Mouse (Mus musculus) hindbrain, embryonic 16.5 days (tissue): ENCODE measurements around the gene Rb1. TPM values are rescaled to one million over a fixed set of nuclear protein-coding genes. Genes with fewer than 3 reads are reported as not detected.

Experiments used
- ATAC-seq: fragments of 200-750 bp; cut with Nextera tagmentation; 2 replicates; pipeline ENCODE4 v1.8.0; 2017; ENCODE audit warnings: moderate TSS enrichment, moderate library complexity
- H3K27ac ChIP-seq: fragments of 300-500 bp; sonication (generic); 2 replicates; pipeline ENCODE4 v1.5.1; 2014; ENCODE audit warnings: low read depth, mild to moderate bottlenecking, control low read depth, low read length, moderate library complexity
- H3K27me3 ChIP-seq: fragments of 300-500 bp; sonication (generic); replicated peaks from 2 replicates; pipeline ENCODE4 v1.6.1; 2014; ENCODE audit warnings: low read length; ENCODE audit not compliant: control insufficient read depth, insufficient read depth
- H3K36me3 ChIP-seq: fragments of 300-500 bp; sonication (generic); 2 replicates; pipeline ENCODE4 v1.6.1; 2014; ENCODE audit warnings: mild to moderate bottlenecking, low read length, moderate library complexity, mixed read lengths; ENCODE audit not compliant: control insufficient read depth, insufficient read depth
- H3K4me1 ChIP-seq: fragments of 300-500 bp; sonication (generic); 2 replicates; pipeline ENCODE4 v1.6.1; 2014; ENCODE audit warnings: low read depth, low read length; ENCODE audit not compliant: control insufficient read depth, insufficient read depth
- H3K4me2 ChIP-seq: fragments of 300-500 bp; sonication (generic); 2 replicates; pipeline ENCODE4 v1.6.1; 2014; ENCODE audit warnings: mild to moderate bottlenecking, low read length, control low read depth, moderate library complexity
- H3K4me3 ChIP-seq: fragments of 300-500 bp; sonication (generic); 2 replicates; pipeline ENCODE4 v1.5.1; 2014; ENCODE audit warnings: mild to moderate bottlenecking, low read length, control low read depth, moderate library complexity
- H3K9ac ChIP-seq: fragments of 300-500 bp; sonication (generic); 2 replicates; pipeline ENCODE4 v1.6.1; 2014; ENCODE audit warnings: low read depth, mild to moderate bottlenecking, control low read depth, low read length, moderate library complexity
- H3K9me3 ChIP-seq: fragments of 300-500 bp; sonication (generic); 2 replicates; pipeline ENCODE4 v1.6.1; 2014; ENCODE audit warnings: mild to moderate bottlenecking, low read length, moderate library complexity; ENCODE audit not compliant: control insufficient read depth
- WGBS: fragments of 180-500 bp; shearing (Covaris S2); extraction: QIAGEN DNeasy Blood & Tissue Kit; methylation state at CpG from one replicate; pipeline ENCODE4 v1.1.7; 2014; 5-methylcytosine and 5-hydroxymethylcytosine counted together
- polyA plus RNA-seq: library from polyadenylated mRNA; unstranded; fragments of >200 nt; fragmentation: Nextera tagmentation; extraction: Ambion mirVana; gene quantifications from 2 replicates; pipeline ENCODE4 v1.2.1, GENCODE M21; 2015

The Rb1 gene
- 20.4 and 22.3 TPM in 2 replicates for polyA plus RNA-seq

DNA sequence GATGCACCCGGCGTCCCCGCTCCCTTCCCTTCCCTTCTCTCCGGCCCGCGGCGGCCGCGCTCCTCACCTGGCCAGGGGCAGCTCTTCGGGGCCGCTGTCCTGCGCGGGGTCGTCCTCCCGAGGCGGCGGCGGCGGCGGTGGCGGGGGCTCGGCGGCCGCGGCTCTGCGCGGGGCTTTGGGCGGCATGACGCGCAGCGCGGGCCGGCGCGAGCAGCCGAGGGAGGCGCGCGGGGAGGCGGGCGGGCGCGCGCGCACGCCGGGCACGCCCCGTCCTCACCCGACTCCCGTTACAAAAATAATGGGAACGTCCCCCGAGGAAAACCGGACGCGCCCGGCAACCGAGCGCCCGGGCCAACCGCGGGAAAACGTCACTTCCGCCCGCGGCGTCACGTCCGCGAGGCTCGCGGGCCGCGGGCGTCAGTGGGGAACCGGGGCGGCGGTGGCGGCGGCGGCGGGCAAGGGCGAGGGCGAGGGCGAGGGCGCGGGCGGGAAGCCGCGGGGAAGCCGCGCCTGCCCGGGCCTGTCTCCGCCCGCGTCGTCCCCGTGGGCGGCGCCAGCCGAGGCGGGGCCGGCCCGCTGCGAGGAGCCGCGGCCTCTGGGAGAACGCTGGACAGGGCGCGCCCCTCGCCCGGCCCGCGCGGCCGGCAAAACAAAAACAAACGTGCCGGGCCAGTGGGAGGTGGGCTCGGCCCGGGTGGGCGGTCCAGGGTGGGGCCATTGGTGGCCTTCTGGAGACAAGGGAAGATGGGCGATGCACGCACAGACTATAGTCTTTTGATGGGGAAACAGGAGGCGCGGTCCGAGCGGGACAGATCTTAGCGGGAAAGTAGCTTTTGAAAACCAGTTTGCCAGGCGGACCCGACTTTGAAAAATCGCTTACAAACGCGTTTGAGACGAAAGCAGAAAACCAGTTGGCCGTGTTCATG, at the start of gene Rb1:
TSS of gene Rb1 (minus strand) at position 367 of the 926 bp plus-strand sequence.
- Histone ChIP-seq H3K27me3 (no peaks in the 10 kb centered on the region), H3K4me3 (peak within 1 kb of the TSS; percentile 97), H3K9me3 (no peaks in the 10 kb centered on the region), H3K36me3 (no peaks in the 10 kb centered on the region), H3K4me2 (peak within 1 kb of the TSS; percentile 94), H3K27ac (peak within 1 kb of the TSS; percentile 97), H3K9ac (peak within 1 kb of the TSS; percentile 97), H3K4me1 (peaks cover 11% of the 10 kb centered on the region)
- under 1% methylated on average over 88 of the region's 135 CpGs for WGBS
- ATAC-seq: peak; percentile 90

DNA sequence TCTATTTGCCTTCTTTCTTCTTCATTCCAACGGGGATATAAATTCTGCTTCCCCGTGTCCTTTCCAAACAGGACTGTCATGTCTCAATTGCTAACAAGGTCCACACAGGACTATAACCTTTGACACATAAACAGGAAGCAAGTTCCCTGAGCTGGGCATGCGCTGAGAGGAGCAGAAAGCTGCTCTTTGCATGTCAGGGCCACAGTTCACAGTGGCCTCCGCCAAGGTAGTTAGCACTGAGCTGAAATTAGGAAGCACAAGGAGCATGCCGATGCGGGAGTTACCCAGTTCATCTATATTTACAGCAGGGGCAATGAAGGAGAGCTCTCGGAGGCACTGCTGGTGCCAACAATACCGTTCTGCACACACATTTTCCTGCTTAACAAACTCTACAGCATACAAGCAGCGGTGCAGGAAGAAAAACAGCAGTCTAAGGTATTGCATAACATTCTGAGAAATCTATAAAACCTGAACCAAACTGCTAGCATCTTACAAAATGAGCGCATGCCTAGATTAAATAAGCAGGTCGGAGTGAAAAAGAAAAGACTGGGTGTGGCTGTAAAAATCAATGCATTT, 48.8 kb upstream of the Rb1 start:
- no peak overlapping the region for H3K4me3 ChIP-seq
- H3K27ac ChIP-seq: no peak overlapping the region

DNA sequence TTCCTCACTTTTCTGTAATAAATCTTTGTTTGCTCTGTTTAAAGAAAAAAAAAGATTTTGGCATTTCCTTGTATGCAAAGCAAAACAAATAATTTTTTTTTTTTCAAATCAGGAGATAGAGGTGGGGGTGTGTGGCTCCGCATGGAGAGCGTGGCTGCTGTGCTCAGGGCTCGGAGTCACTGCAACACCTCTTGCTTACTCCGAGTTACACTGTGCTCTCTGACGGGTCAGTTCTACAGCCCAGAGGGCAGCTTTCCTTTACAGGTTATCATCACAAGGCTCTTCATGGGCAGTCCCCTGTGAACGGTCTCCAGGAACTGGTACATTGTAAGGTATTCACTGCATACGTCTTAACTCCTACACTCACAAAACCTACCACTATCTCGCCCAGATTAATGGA, 48.0 kb upstream of the Rb1 start:
- no peak overlapping the region for H3K27ac ChIP-seq
- H3K4me3 ChIP-seq: no peak overlapping the region
- no peaks in the 10 kb centered on the region for H3K36me3 ChIP-seq
- no peak for ATAC-seq
- no peaks in the 10 kb centered on the region for H3K27me3 ChIP-seq
- WGBS: 83% methylated on average over 8 of the region's 8 CpGs
- no peak overlapping the region for H3K9ac ChIP-seq
- peaks cover 3% of the 10 kb centered on the region for H3K4me1 ChIP-seq
- no peaks in the 10 kb centered on the region for H3K9me3 ChIP-seq
- H3K4me2 ChIP-seq: no peak overlapping the region

More for the DNA sequence above, 48.8 kb upstream of the Rb1 start:
- Histone ChIP-seq H3K36me3 (peaks cover 2% of the 10 kb centered on the region; the same call in 1 of the 2 replicates), H3K9me3 (no peaks in the 10 kb centered on the region), H3K4me1 (peaks cover 3% of the 10 kb centered on the region), H3K9ac (no peak overlapping the region), H3K4me2 (no peak overlapping the region), H3K27me3 (no peaks in the 10 kb centered on the region)
- ATAC-seq: no peak
- WGBS: 70% methylated on average over 11 of the region's 11 CpGs

DNA sequence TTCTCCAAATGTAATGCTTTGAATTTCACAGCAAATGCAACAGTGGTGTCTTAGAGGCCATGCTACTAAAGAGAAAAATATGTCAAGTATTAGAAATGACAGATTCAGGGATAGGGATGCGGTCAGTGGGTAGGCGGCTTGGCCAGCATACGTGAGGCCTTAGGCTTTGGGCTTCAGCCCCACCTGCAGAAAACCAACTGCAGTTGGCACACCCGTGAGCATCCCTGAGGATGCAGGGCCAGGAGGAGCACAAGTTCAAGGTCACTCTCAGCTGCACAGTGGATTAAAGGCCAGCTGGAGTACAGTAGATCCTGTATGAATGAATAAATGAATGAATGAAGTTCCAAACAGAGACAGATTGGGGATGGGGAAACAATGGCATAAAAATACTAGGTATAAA, 47.4 kb upstream of the Rb1 start:
- WGBS: 89% methylated on average over 4 of the region's 4 CpGs
- ATAC-seq: no peak
- no peak overlapping the region for H3K4me2 ChIP-seq
- no peak overlapping the region for H3K9ac ChIP-seq
- H3K4me1 ChIP-seq: peaks cover 3% of the 10 kb centered on the region
- no peaks in the 10 kb centered on the region for H3K9me3 ChIP-seq
- no peak overlapping the region for H3K27ac ChIP-seq
- no peak overlapping the region for H3K4me3 ChIP-seq
- no peaks in the 10 kb centered on the region for H3K27me3 ChIP-seq
- peaks cover 1% of the 10 kb centered on the region for H3K36me3 ChIP-seq

DNA sequence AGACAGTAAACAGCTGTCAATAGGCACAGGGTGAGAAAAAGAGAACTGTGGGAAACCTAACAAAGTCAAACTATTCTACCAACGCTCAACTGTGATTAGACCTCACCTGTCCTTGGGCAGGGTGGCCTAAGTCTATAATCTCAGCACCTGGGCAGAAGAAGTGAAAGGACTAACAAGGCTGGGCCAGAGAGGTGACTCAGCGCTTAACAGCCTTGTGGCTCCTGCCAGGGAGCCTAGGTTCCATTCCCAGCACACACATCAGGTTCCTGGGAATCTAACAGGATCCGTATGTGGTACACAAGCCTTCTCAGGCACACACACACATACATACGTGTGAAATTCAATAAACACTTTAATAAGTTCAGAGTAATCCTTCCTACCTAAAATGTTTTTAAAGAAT, 46.0 kb upstream of the Rb1 start:
- Histone ChIP-seq H3K9ac (no peak overlapping the region), H3K4me2 (no peak overlapping the region), H3K4me1 (peaks cover 3% of the 10 kb centered on the region), H3K9me3 (no peaks in the 10 kb centered on the region), H3K27me3 (no peaks in the 10 kb centered on the region), H3K36me3 (peaks cover 12% of the 10 kb centered on the region), H3K4me3 (no peak overlapping the region), H3K27ac (no peak overlapping the region)
- no peak for ATAC-seq
- 93% methylated on average over 4 of the region's 4 CpGs for WGBS

DNA sequence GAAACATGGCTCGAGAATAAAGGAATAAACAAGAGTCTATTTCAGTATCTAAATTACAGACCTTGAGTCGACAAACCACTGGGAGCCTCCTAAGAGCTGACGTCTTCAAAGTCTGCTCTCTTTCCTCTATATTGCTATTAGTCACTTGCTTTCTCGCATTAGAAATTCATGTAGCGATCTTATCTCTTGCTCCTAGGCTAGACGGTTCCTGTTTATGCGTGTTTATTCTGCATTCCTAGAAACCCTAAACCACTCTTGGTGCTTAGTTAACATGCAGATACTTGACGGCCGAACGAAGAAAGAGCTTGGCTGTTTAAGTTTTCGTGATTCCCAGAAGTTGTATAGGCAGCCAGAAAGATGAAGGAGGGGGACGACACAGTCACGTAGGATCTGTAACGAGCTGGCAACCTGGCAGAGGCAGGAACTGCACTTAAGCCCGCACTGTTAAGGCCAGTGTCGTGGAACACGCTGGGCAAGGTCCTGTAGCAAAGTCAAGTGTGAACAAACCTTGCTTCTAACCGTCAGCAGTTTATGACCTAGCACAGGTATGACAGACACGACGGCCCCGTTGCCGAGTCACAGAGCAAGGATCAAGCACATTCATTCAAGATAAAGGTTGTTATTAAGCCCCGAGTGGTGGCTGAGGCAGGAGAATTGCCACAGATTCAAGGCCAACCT, 45.2 kb upstream of the Rb1 start:
- Histone ChIP-seq H3K4me2 (no peak overlapping the region), H3K4me1 (peaks cover 3% of the 10 kb centered on the region; the same call in 1 of the 2 replicates), H3K27ac (no peak overlapping the region), H3K9me3 (no peaks in the 10 kb centered on the region), H3K36me3 (peaks cover 17% of the 10 kb centered on the region), H3K4me3 (no peak overlapping the region), H3K27me3 (no peaks in the 10 kb centered on the region), H3K9ac (no peak overlapping the region)
- ATAC-seq: no peak
- 89% methylated on average over 23 of the region's 23 CpGs for whole genome bisulfite sequencing

DNA sequence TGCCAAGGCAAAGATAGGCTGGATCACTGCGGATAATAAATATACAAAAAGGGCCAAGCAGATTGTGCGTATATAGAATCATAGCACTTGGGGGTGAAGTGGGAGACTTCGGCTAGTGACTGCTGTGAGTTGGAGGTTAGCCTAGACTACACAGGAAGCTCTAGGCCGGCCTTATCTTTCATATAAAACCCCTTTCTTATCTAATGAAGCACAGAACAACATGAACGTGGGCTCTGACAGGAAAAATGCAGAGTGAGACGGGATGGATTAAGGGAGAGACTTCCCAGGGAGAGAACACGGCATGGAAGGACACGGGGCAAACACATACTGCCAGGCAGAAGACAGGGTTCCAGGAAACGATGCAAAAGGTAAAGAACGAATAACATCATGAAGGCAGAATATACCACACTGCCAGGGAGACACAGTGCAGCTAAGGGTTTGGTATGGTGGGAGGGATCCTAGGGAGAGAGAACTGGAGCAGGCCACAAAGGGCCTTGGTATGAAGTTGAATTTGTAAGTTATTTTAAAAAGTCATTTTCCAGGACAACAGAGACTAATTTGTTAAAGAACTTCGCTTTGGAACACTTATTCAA, 44.6 kb upstream of the Rb1 start:
- H3K4me1 ChIP-seq: peaks cover 3% of the 10 kb centered on the region; the same call in 1 of the 2 replicates
- no peak overlapping the region for H3K4me2 ChIP-seq
- peaks cover 19% of the 10 kb centered on the region for H3K36me3 ChIP-seq
- no peaks in the 10 kb centered on the region for H3K27me3 ChIP-seq
- H3K9ac ChIP-seq: no peak overlapping the region
- no peak overlapping the region for H3K4me3 ChIP-seq
- WGBS: 85% methylated on average over 11 of the region's 11 CpGs
- no peak for ATAC-seq
- H3K27ac ChIP-seq: no peak overlapping the region
- H3K9me3 ChIP-seq: no peaks in the 10 kb centered on the region

DNA sequence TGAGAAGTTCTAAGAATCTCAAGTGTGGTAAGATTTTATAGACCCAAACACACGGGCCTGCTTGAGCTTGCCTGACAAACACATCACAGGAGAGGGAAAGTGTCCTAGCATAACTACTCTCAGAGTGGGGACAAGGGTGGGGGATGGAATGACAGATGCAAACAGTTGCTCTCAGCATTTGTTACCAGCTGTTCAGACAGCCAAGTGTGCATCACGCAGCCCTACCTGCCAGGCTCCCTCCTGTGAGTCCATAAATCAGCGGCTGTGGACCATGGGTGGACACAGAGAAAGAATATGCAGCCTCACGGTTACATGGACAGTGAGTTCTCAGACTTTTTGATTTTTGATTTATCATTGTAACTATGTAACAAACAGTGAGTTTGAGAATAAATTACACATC, 44.0 kb upstream of the Rb1 start:
- H3K4me1 ChIP-seq: peaks cover 3% of the 10 kb centered on the region; the same call in 1 of the 2 replicates

More for the DNA sequence above, 44.0 kb upstream of the Rb1 start:
- no peak overlapping the region for H3K9ac ChIP-seq
- 78% methylated on average over 4 of the region's 4 CpGs for WGBS
- H3K4me3 ChIP-seq: no peak overlapping the region
- ATAC-seq: no peak
- no peaks in the 10 kb centered on the region for H3K9me3 ChIP-seq
- no peak overlapping the region for H3K4me2 ChIP-seq
- H3K36me3 ChIP-seq: peaks cover 22% of the 10 kb centered on the region
- H3K27me3 ChIP-seq: no peaks in the 10 kb centered on the region
- H3K27ac ChIP-seq: no peak overlapping the region
